Mouse (Mus musculus) lung, postnatal 36 days (tissue): ENCODE measurements around the gene Gm20431.
"Not testable (repeated sequence)": the region's sequence is repeated elsewhere in the genome, so short reads cannot be mapped to it uniquely, and the experiment has no call there.

Experiments used
- DNase-seq: peaks from one replicate; pipeline ENCODE4 v3.0.0; 2022; ENCODE audit warnings: mixed read lengths

The Gm20431 gene

GRCm38 (mm10) chr2:167659177-167659846 lies 2.0 kb downstream of the Gm20431 start:
- DNase-seq: peak; percentile 74

GRCm38 (mm10) chr2:167658712-167659111 lies 2.6 kb downstream of the Gm20431 start:
- DNase-seq: no peak

GRCm38 (mm10) chr2:167657973-167658372 lies 3.3 kb downstream of the Gm20431 start:
- no peak for DNase-seq

GRCm38 (mm10) chr2:167656629-167657478 lies 4.4 kb downstream of the Gm20431 start:
- DNase-seq: peak; percentile 80

DNA sequence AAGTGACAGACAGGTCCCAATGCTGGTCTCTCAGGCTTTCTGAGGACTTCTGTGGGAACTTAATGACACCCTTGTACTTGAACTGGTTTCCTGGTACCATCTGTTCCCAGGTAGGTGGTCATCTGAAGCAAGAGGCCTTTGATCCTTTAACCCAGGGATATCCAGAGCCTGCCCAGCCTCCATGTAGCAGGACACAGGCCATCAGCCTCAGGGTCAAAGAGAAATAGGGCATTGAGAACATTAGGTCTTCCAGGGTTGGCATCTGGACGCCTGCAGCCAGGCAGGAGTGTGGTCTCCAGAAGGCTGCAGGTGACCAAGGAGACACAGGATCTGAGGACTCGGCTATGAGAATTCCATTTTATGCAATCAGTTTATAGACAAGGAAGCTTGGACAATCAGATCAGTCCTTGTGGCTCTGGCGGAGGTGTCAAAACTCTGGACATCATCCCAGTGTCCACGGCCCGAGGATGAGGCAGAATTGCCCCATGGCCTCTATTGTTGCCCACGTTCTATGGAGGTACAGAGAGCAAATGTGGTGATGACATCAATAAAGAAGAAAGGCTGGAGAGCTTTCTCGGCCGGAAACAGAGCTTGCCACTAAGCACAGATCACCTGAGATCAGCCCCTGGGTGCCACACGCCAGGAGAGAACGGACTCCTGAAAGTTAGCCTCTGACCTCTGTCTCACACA lies 6.2 kb downstream of the Gm20431 start:
- no peak for DNase-seq

DNA sequence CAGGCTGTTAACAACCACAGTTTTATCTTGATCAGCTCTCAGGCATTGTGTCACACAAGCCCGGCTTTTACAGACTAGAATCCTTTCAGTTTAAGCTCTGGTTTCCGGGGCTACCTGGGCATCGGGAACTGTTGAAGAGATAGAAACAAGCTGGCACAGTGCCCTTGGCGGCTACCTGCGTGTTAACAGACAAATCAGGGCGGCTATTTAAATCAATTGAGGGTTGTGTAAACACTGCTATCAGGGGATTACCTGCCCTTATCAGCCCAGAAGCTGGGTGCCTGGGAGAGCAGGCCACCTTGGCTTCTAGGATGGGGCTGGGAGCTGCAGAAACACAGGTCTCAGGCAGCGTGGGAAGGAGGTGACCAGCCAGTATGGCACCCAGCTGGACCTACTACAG lies 8.6 kb downstream of the Gm20431 start:
- no peak for DNase-seq

- DNase-seq: no peak
Measured at GRCm38 (mm10) chr2:167651622-167652021, 9.7 kb downstream of the Gm20431 start.

DNA sequence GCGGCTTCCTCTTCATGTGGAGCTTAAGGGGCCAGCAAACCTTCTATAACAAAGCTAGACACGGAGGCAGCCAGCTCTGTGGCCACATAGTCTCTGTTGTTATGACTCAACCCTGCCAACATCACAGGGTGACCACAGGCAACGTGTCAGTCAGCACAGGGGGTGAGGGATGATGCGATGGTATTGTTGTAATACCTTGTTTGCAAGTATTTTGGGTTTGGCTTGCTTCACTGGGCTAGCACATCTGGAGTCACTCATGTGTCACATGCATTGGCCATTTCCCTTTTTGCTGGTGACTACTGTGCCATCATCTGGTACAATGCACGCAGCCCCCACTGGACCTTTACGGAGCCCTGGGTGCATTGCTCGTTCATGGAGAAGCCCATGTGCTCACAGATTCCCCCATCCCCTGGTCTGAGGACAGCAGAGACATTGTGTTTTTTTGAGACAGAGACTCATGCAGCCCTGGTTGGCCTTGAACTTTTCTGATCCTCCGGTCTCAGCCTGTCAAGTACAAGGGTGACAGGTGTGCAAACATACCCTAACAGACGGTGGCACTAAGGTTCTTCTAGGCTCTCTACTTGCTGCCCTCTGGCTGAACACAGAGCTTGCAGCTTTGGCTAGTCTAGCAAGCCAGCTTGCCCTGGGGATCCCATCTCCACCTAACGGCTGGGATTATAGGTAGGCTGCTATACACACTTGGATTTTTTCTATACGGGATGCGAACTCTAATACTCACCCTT lies 11.8 kb downstream of the Gm20431 start:
- peak; percentile 72 for DNase-seq

DNA sequence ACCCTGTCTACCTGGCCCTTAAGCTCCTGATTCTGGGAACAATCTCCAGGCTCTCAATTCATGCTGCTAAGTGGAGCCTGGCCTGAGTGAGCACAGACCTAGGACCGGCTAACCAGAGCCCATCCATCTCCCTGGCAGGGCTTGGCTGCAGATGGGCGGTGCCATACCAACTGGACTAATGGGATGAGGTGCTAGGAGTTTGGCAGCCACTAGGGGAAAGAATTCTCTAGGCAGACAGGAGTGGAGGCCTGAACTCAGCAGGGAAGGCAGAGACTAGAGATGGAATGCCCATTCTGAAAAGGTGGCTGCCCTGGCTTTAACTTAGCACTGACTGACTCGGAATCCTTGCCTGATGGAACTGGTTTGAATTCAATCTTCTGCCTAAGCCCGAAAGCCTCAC lies 14.9 kb downstream of the Gm20431 start:
- no peak for DNase-seq

- DNase-seq: not testable (repeated sequence)
Measured at GRCm38 (mm10) chr2:167643356-167644052, 17.8 kb downstream of the Gm20431 start.

- DNase-seq: no peak
Measured at GRCm38 (mm10) chr2:167642164-167642563, 19.1 kb downstream of the Gm20431 start.

DNA sequence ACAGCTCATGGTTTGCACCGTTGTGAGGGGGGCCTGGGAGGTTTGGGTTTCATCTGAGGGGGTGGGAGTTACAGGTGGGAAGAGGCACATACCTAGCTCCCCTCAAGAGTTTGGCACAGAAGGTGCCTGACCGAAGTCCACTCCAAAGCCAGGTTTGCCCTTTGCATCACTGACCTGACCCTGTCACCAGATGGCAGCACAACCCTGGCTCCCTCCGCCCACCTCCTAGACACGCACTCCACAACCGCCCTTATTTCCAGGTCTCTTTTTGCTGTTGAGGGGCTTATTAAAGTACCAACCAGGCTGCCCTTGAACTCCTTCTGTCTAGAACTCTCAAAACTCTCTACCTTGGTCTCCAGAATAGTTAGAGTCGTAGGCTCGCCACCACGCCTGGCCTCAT lies 20.0 kb downstream of the Gm20431 start:
- DNase-seq: peak; percentile 76

DNA sequence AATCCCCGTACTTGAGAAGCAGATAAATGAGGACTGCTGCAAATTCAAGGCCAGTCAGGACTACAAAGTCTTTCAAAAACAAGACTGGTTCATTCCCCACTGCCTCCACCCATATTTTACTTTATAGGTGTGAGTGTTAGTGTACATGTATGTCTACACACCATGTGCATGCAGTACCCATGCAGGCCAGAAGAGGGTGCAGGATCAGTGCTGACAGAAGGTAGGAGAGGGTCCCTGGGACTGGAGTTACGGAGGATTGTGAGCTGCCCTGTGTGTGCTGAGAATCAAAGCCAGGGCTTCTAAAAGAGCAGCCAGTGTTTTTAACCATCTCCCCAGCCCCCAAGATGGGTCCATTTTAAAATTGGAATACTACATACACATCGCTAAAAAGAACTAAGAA lies 21.0 kb downstream of the Gm20431 start:
- DNase-seq: peak; percentile 61

DNA sequence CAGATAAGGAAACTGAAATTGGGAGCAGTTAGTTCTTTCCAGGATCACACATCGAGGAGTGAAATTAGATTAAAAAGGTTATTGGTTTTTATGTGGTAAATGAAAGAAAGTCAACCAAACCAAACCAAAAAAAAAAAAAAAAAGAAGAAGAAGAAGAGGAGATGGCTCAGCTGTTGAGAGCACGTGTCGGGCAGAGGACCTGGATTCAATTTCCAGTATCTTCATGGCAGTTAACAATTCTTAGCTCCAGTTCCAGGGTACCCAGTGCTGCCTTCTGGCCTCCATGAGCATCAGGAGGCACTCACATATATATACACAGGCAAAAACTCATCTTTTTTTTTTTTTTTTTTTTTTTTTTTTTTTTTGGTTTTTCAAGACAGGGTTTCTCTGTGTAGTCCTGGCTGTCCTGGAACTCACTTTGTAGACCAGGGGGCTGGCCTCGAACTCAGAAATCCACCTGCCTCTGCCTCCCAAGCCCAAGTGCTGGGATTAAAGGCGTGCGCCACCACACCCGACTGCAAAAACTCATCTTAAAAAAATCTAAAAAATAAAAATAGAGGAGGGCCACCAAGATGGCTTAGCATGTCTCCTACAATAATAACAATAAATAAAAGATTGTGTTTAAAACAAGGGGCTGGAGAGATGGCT lies 26.3 kb downstream of the Gm20431 start:
- DNase-seq: no peak

- peak; percentile 99 for DNase-seq
Measured at GRCm38 (mm10) chr2:167634338-167634770, 26.9 kb downstream of the Gm20431 start.

DNA sequence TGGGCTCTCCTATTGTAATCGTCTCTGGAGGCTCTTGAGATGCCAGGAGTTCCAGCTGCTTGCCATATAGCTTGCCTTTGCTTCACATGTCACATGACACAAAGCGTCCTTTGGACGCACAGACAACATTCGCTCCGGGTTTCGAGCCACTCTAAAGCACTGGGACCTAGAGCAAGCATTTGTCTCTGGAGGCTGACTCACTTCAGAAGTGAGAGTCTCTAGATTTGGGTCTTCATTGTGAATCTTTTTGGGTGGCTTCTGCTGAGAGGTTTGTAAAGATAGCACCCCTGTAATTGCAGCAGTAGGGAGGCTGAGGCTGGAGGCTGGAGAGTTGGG lies 27.8 kb downstream of the Gm20431 start:
- DNase-seq: no peak

GRCm38 (mm10) chr2:167632731-167633536 lies 28.4 kb downstream of the Gm20431 start:
- DNase-seq: no peak

GRCm38 (mm10) chr2:167631591-167632448 lies 29.5 kb downstream of the Gm20431 start, which contains the start of gene Ube2v1:
Gene Ube2v1 (minus strand): TSS chr2:167632095.
- DNase-seq: peak; percentile 97

GRCm38 (mm10) chr2:167631181-167631590 lies 30.1 kb downstream of the Gm20431 start:
- no peak for DNase-seq

- DNase-seq: no peak
Measured at GRCm38 (mm10) chr2:167630421-167630820, 30.9 kb downstream of the Gm20431 start.
